Mouse (Mus musculus): ENCODE measurements around the gene Mixl1. TPM values are rescaled to one million over a fixed set of nuclear protein-coding genes. Genes with fewer than 3 reads are reported as not detected.

Mixl1 gene
- polyA plus RNA-seq, 1 experiment from 2014 or later: 0.14 TPM

DNA sequence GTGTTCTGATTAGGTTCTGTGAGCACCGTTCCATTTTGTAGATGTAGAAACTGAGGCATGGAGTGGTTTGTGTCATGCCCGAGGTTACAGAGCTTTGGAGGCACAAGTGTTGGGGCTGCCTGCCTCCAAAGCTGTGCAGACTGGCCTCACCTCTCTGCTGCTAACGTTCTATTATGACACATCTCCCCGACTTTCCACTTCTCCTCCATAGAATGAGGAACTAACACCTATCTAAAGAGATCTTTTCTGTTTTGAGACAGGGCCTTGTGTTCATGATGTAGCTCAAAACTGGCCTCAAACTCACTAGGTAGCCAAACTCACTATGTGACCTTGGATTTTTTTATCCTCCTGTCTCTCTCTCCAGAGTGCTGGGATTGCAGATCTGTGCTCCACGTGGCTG, 21.9 kb upstream of the Mixl1 start:
- no peak overlapping the region for H3K9ac ChIP-seq (ENCODE audit: low read length)
- 82% methylated on average over 5 of the region's 5 CpGs for WGBS
- H3K27me3 ChIP-seq (replicated peaks; ENCODE audit: control insufficient read depth, insufficient read depth, low read length): no peaks in the 10 kb centered on the region
- DNase-seq (ENCODE audit: low spot score) (no peak), ATAC-seq (no peak)
- no peaks in the 10 kb centered on the region for H3K9me3 ChIP-seq (replicated peaks; ENCODE audit: control insufficient read depth, low read length)
- no peaks in the 10 kb centered on the region for H3K36me3 ChIP-seq (ENCODE audit: control insufficient read depth, insufficient read depth, low read length)
- H3K4me2 ChIP-seq (ENCODE audit: low read length): no peak overlapping the region
- no peak overlapping the region for H3K4me3 ChIP-seq (ENCODE audit: low read depth, low read length)
- H3K4me1 ChIP-seq (ENCODE audit: control insufficient read depth, insufficient read depth, low read length): no peaks in the 10 kb centered on the region
- H3K27ac ChIP-seq (ENCODE audit: low read depth, low read length): no peak overlapping the region

DNA sequence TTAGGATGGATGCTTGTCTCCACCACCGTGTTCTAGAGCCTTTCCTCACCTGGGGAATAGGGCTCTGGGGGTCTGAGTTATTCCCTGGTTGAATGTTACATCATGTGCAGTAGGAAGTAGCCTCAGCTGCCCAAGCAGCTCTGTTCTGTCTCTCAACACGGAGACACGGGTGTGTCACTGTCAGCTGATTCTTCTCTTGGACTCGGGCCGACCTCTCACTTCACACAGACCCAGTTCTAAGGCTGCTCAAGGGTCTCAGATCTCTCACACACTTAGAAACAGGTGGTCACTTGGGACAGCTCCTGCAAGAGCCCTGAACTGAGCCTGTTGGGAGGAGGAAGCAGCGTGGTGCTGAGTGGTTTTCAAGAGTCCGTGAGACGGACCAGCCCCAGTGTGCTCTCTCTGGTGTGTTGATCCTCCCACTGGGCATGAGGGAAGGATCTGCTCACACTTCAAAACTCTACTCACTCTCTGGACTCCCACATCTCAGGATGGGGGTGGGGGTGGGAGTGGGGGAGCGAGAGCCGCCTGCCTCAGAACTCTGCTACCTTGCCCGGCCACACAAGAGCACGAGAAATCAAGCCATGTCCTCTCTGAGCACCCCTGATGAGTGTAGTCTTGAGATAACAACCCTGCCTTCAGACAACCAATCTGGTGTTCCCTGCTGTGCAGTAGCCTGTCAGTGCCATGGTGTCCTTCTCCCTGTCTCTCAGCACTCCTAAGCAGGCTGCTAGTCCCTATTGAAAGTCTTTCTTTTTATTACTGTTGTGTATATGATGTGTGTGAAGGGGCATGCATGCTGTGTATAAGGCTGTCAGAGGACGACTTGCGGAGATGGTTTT, 12.3 kb upstream of the Mixl1 start:
- DNase-seq (ENCODE audit: low spot score) (no peak), ATAC-seq (no peak)
- 81% methylated on average over 14 of the region's 14 CpGs for WGBS
- Histone ChIP-seq H3K4me2 (ENCODE audit: low read length) (no peak overlapping the region), H3K36me3 (ENCODE audit: control insufficient read depth, insufficient read depth, low read length) (no peaks in the 10 kb centered on the region), H3K9me3 (replicated peaks; ENCODE audit: control insufficient read depth, low read length) (no peaks in the 10 kb centered on the region), H3K27me3 (replicated peaks; ENCODE audit: control insufficient read depth, insufficient read depth, low read length) (no peaks in the 10 kb centered on the region), H3K4me1 (ENCODE audit: control insufficient read depth, insufficient read depth, low read length) (no peaks in the 10 kb centered on the region), H3K9ac (ENCODE audit: low read length) (no peak overlapping the region), H3K4me3 (ENCODE audit: low read depth, low read length) (no peak overlapping the region), H3K27ac (ENCODE audit: low read depth, low read length) (no peak overlapping the region)

GRCm38 (mm10) chr1:180707813-180708212, 11.0 kb upstream of the Mixl1 start:
- WGBS: 88% methylated on average over 3 of the region's 3 CpGs
- no peaks in the 10 kb centered on the region for H3K36me3 ChIP-seq (ENCODE audit: control insufficient read depth, insufficient read depth, low read length)

GRCm38 (mm10) chr1:180707368-180707767, 10.5 kb upstream of the Mixl1 start:
- 66% methylated on average over 3 of the region's 3 CpGs for WGBS

More at GRCm38 (mm10) chr1:180707813-180708212, 11.0 kb upstream of the Mixl1 start:
- Histone ChIP-seq H3K27ac (ENCODE audit: low read depth, low read length) (no peak overlapping the region), H3K4me1 (ENCODE audit: control insufficient read depth, insufficient read depth, low read length) (no peaks in the 10 kb centered on the region), H3K9me3 (replicated peaks; ENCODE audit: control insufficient read depth, low read length) (no peaks in the 10 kb centered on the region), H3K27me3 (replicated peaks; ENCODE audit: control insufficient read depth, insufficient read depth, low read length) (no peaks in the 10 kb centered on the region), H3K4me2 (ENCODE audit: low read length) (no peak overlapping the region), H3K9ac (ENCODE audit: low read length) (no peak overlapping the region), H3K4me3 (ENCODE audit: low read depth, low read length) (no peak overlapping the region)
- no peak for DNase-seq (ENCODE audit: low spot score)
- ATAC-seq: no peak

GRCm38 (mm10) chr1:180703400-180703799, 6.6 kb upstream of the Mixl1 start:
- H3K9me3 ChIP-seq (replicated peaks; ENCODE audit: control insufficient read depth, low read length): no peaks in the 10 kb centered on the region
- H3K4me2 ChIP-seq (ENCODE audit: low read length): no peak overlapping the region
- DNase-seq (ENCODE audit: low spot score) (no peak), ATAC-seq (no peak)
- H3K4me3 ChIP-seq (ENCODE audit: low read depth, low read length): no peak overlapping the region
- H3K27me3 ChIP-seq (replicated peaks; ENCODE audit: control insufficient read depth, insufficient read depth, low read length): no peaks in the 10 kb centered on the region
- H3K4me1 ChIP-seq (ENCODE audit: control insufficient read depth, insufficient read depth, low read length): no peaks in the 10 kb centered on the region
- WGBS: 47% methylated on average over 6 of the region's 6 CpGs
- no peak overlapping the region for H3K9ac ChIP-seq (ENCODE audit: low read length)
- H3K36me3 ChIP-seq (ENCODE audit: control insufficient read depth, insufficient read depth, low read length): no peaks in the 10 kb centered on the region
- H3K27ac ChIP-seq (ENCODE audit: low read depth, low read length): no peak overlapping the region

More at GRCm38 (mm10) chr1:180707368-180707767, 10.5 kb upstream of the Mixl1 start:
- Histone ChIP-seq H3K4me2 (ENCODE audit: low read length) (no peak overlapping the region), H3K27me3 (replicated peaks; ENCODE audit: control insufficient read depth, insufficient read depth, low read length) (no peaks in the 10 kb centered on the region), H3K4me3 (ENCODE audit: low read depth, low read length) (no peak overlapping the region), H3K27ac (ENCODE audit: low read depth, low read length) (no peak overlapping the region), H3K9ac (ENCODE audit: low read length) (no peak overlapping the region), H3K4me1 (ENCODE audit: control insufficient read depth, insufficient read depth, low read length) (no peaks in the 10 kb centered on the region), H3K36me3 (ENCODE audit: control insufficient read depth, insufficient read depth, low read length) (no peaks in the 10 kb centered on the region), H3K9me3 (replicated peaks; ENCODE audit: control insufficient read depth, low read length) (no peaks in the 10 kb centered on the region)
- no peak for DNase-seq (ENCODE audit: low spot score)
- ATAC-seq: no peak

GRCm38 (mm10) chr1:180698063-180698462, 1.2 kb upstream of the Mixl1 start:
- H3K4me1 ChIP-seq (ENCODE audit: control insufficient read depth, insufficient read depth, low read length): no peaks in the 10 kb centered on the region
- no peak for DNase-seq (ENCODE audit: low spot score)
- no peak overlapping the region for H3K4me3 ChIP-seq (ENCODE audit: low read depth, low read length)
- H3K27ac ChIP-seq (ENCODE audit: low read depth, low read length): no peak overlapping the region
- H3K9ac ChIP-seq (ENCODE audit: low read length): no peak overlapping the region
- 61% methylated on average over 5 of the region's 5 CpGs for WGBS
- H3K36me3 ChIP-seq (ENCODE audit: control insufficient read depth, insufficient read depth, low read length): no peaks in the 10 kb centered on the region
- peaks cover 35% of the 10 kb centered on the region for H3K27me3 ChIP-seq (replicated peaks; ENCODE audit: control insufficient read depth, insufficient read depth, low read length)
- H3K9me3 ChIP-seq (replicated peaks; ENCODE audit: control insufficient read depth, low read length): no peaks in the 10 kb centered on the region
- ATAC-seq: no peak
- H3K4me2 ChIP-seq (ENCODE audit: low read length): no peak overlapping the region

DNA sequence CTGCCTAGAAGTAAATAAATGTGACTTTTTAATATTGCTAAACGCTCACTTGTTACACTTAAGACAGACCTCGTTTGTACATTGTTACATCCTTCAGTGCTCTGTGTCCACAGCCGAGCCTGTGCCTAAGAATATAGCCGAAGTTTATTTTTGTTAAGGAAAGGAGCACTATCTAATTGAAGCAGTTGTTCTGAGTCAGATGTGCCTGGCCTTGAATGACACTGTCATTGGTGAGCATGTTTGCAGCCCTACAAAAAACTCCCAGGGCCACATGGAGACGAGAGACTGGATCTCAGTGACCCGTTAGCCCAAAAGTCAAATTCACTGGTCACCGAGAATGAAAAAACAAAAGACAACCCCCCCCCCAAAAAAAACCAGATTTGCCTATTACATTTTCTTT, 5.5 kb downstream of the Mixl1 start:
- Histone ChIP-seq H3K27ac (ENCODE audit: low read depth, low read length) (no peak overlapping the region), H3K27me3 (replicated peaks; ENCODE audit: control insufficient read depth, insufficient read depth, low read length) (peaks cover 14% of the 10 kb centered on the region), H3K4me3 (ENCODE audit: low read depth, low read length) (no peak overlapping the region), H3K9me3 (replicated peaks; ENCODE audit: control insufficient read depth, low read length) (no peaks in the 10 kb centered on the region), H3K4me1 (ENCODE audit: control insufficient read depth, insufficient read depth, low read length) (no peaks in the 10 kb centered on the region), H3K4me2 (ENCODE audit: low read length) (no peak overlapping the region), H3K9ac (ENCODE audit: low read length) (no peak overlapping the region), H3K36me3 (ENCODE audit: control insufficient read depth, insufficient read depth, low read length) (peaks cover 42% of the 10 kb centered on the region)
- WGBS: 91% methylated on average over 7 of the region's 7 CpGs
- ATAC-seq (no peak), DNase-seq (ENCODE audit: low spot score) (no peak)

Other genes starting within 250 kb of the Mixl1 start
- gene Stum, start 213.5 kb downstream of the Mixl1 start, polyA plus RNA-seq (2014; fragmentation: Nextera tagmentation; extraction: Ambion mirVana): 3.2 and 5.3 TPM in 2 replicates
- 118 and 127 TPM in 2 replicates for gene Parp1, start 128.1 kb downstream of the Mixl1 start, polyA plus RNA-seq (2014; fragmentation: Nextera tagmentation; extraction: Ambion mirVana)
- 17.7 and 21.3 TPM in 2 replicates for gene Lin9, start 55.9 kb downstream of the Mixl1 start, polyA plus RNA-seq (2014; fragmentation: Nextera tagmentation; extraction: Ambion mirVana)
- 17.2 and 18.1 TPM in 2 replicates for gene Acbd3, start 29.0 kb upstream of the Mixl1 start, polyA plus RNA-seq (2014; fragmentation: Nextera tagmentation; extraction: Ambion mirVana)
- gene H3f3a, start 116.9 kb upstream of the Mixl1 start, polyA plus RNA-seq (2014; fragmentation: Nextera tagmentation; extraction: Ambion mirVana): 4,992 and 5,015 TPM in 2 replicates
- 22.7 and 25.5 TPM in 2 replicates for gene Sde2, start 154.1 kb upstream of the Mixl1 start, polyA plus RNA-seq (2014; fragmentation: Nextera tagmentation; extraction: Ambion mirVana)
- gene Lefty2, start 196.1 kb upstream of the Mixl1 start, polyA plus RNA-seq (2014; fragmentation: Nextera tagmentation; extraction: Ambion mirVana): 2.4 and 2.5 TPM in 2 replicates
- gene Pycr2, start 207.3 kb upstream of the Mixl1 start, polyA plus RNA-seq (2014; fragmentation: Nextera tagmentation; extraction: Ambion mirVana): 83.2 and 94.0 TPM in 2 replicates
- gene Lefty1, start 238.0 kb upstream of the Mixl1 start, polyA plus RNA-seq (2014; fragmentation: Nextera tagmentation; extraction: Ambion mirVana): 0.15 and 0.56 TPM in 2 replicates
- gene Tmem63a, start 245.3 kb upstream of the Mixl1 start, polyA plus RNA-seq (2014; fragmentation: Nextera tagmentation; extraction: Ambion mirVana): 1.1 and 1.3 TPM in 2 replicates